Mouse (Mus musculus): ENCODE data around the gene Pold2. TPM values are rescaled to one million over a fixed set of nuclear protein-coding genes. Genes with fewer than 3 reads are reported as not detected.

The Pold2 gene
- total RNA-seq (2021), result 35.6 and 42.1 TPM in 2 replicates
- long read RNA-seq, experiment 1, transcript Pold2-201 (11 exons, 1,646 nt), result major isoform, 37 of 90 reads
- long read RNA-seq, experiment 1, partial matches to known transcripts, result 19 of 90 reads
- long read RNA-seq, experiment 1, other reads (novel, unspliced or antisense), result 34 of 90 reads
- long read RNA-seq, experiment 2, transcript Pold2-201 (11 exons, 1,646 nt), result major isoform, 23 of 46 reads
- long read RNA-seq, experiment 2, partial matches to known transcripts, result 8 of 46 reads
- long read RNA-seq, experiment 2, other reads (novel, unspliced or antisense), result 15 of 46 reads

- DNase-seq, result peak; percentile 99
Measured at GRCm38 (mm10) chr11:5877921-5878526, at the start of gene Pold2. Pold2 (minus strand) TSS chr11:5878292.

- peak; percentile 36 for DNase-seq
Measured at GRCm38 (mm10) chr11:5926696-5927220, 48.7 kb upstream of the Pold2 start.

- no peak for DNase-seq
Measured at GRCm38 (mm10) chr11:5924699-5925098, 46.6 kb upstream of the Pold2 start.

GRCm38 (mm10) chr11:5920323-5920960, 42.4 kb upstream of the Pold2 start:
- DNase-seq, result peak; percentile 26

- no peak for DNase-seq
Measured at GRCm38 (mm10) chr11:5919606-5920005, 41.5 kb upstream of the Pold2 start.

- no peak for DNase-seq
Measured at GRCm38 (mm10) chr11:5918111-5918510, 40.0 kb upstream of the Pold2 start.

- no peak for DNase-seq
Measured at GRCm38 (mm10) chr11:5916178-5916548, 38.1 kb upstream of the Pold2 start.

GRCm38 (mm10) chr11:5915429-5916177, 37.5 kb upstream of the Pold2 start:
- peak; percentile 16 for DNase-seq

GRCm38 (mm10) chr11:5914940-5915339, 36.8 kb upstream of the Pold2 start:
- no peak for DNase-seq

- no peak for DNase-seq
Measured at GRCm38 (mm10) chr11:5913936-5914335, 35.8 kb upstream of the Pold2 start.

- no peak for DNase-seq
Measured at GRCm38 (mm10) chr11:5913256-5913655, 35.2 kb upstream of the Pold2 start.

GRCm38 (mm10) chr11:5912635-5913034, 34.5 kb upstream of the Pold2 start:
- DNase-seq, result peak; percentile 72

- no peak for DNase-seq
Measured at GRCm38 (mm10) chr11:5908642-5909041, 30.6 kb upstream of the Pold2 start.

- DNase-seq, result no peak
Measured at GRCm38 (mm10) chr11:5907096-5907495, 29.0 kb upstream of the Pold2 start.

GRCm38 (mm10) chr11:5905778-5906518, 27.9 kb upstream of the Pold2 start:
- no peak for DNase-seq

- DNase-seq, result no peak
Measured at GRCm38 (mm10) chr11:5904871-5905270, 26.8 kb upstream of the Pold2 start.

- no peak for DNase-seq
Measured at GRCm38 (mm10) chr11:5904357-5904756, 26.3 kb upstream of the Pold2 start.

- no peak for DNase-seq
Measured at GRCm38 (mm10) chr11:5903844-5904243, 25.8 kb upstream of the Pold2 start.

- DNase-seq, result no peak
Measured at GRCm38 (mm10) chr11:5902390-5902789, 24.3 kb upstream of the Pold2 start.

- peak; percentile 74 for DNase-seq
Measured at GRCm38 (mm10) chr11:5901950-5902349, 23.9 kb upstream of the Pold2 start.

- no peak for DNase-seq
Measured at GRCm38 (mm10) chr11:5901320-5901719, 23.2 kb upstream of the Pold2 start.

GRCm38 (mm10) chr11:5899286-5899685, 21.2 kb upstream of the Pold2 start:
- DNase-seq, result no peak

Measured in adrenal gland, postnatal 14 days (tissue).